Mouse (Mus musculus) cortical plate, adult 2 months (tissue): ENCODE data around the gene Elmo3. TPM values are rescaled to one million over a fixed set of nuclear protein-coding genes. Genes with fewer than 3 reads are reported as not detected.
A peak's percentile ranks its signal among the peaks of the same experiment; 100 is the strongest.

Source experiments
- H3K27ac ChIP-seq: fragments of 200-500 bp; 2 replicates; pipeline ENCODE4 v1.5.1; 2012; ENCODE audit warnings: low read length, control low read depth, inconsistent platforms; ENCODE audit not compliant: insufficient read depth
- H3K4me1 ChIP-seq: fragments of 200-500 bp; 2 replicates; pipeline ENCODE4 v1.6.1; 2011; ENCODE audit warnings: low read length; ENCODE audit not compliant: control insufficient read depth, insufficient read depth
- H3K4me3 ChIP-seq: fragments of 200-500 bp; 2 replicates; pipeline ENCODE4 v1.5.1; 2011; ENCODE audit warnings: mild to moderate bottlenecking, low read length, control low read depth; ENCODE audit not compliant: insufficient read depth
- CTCF ChIP-seq: fragments of 200-500 bp; IDR thresholded peaks from 2 replicates; pipeline ENCODE4 v1.5.1; 2011; ENCODE audit warnings: mild to moderate bottlenecking, control low read depth, low read length; ENCODE audit not compliant: insufficient read depth; ENCODE audit errors: extremely low read depth
- POLR2A ChIP-seq: fragments of 200-500 bp; IDR thresholded peaks from 2 replicates; pipeline ENCODE4 v1.6.1; 2011; ENCODE audit warnings: mild to moderate bottlenecking, low read length, control low read depth; ENCODE audit not compliant: insufficient read depth; ENCODE audit errors: extremely low read depth
- polyA plus RNA-seq: library from polyadenylated mRNA; depleted of rRNA; stranded (reverse); fragments of >200 nt; gene quantifications from 2 replicates; pipeline ENCODE4 v1.2.3, GENCODE M21; 2012

Gene Elmo3
- polyA plus RNA-seq, 1 experiment: 2.9 TPM

DNA sequence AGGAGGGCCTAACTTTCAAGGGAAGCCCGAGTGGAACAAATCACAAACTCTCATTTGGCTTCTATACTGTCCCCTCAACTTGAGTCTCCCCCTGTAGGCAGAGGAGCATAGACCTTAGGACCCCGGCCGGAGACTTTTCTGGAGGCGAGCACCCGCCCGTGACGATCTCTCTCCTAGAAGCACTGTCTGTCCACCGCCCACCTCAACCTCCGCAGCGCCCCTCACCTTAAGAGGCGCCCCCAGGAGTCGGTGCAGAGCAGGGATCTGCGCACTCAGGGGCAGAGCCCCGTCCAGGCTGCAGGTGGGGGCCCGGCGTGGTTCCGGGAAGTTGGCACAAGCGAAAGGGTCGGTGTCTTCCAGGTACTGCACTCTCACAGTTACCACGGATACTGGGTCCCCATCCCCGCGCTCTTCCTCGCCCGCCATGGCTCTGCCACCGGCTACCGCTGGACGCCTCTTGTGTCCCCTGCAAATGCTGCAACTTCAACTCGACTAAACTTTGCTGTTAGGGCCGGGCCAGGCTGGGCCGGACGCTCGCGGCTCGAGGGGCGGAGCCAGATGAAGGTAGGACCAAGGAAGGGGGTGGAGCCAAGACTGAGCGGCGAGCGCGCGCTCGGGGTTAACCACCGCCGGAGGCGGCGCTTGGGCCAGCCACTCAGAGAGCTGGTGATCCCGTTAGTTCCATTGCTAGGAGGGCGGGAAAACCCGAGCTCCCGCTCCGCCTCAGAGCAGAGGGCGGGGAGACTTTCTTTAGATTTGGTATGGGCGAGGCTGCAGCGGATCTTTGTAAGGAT, 42.2 kb downstream of the Elmo3 start, which contains the start of gene Fhod1:
Gene Fhod1 (minus strand): TSS at position 526 of the 794 bp plus-strand sequence.
- TF ChIP-seq POLR2A (0 out of 2 replicates have a peak, but pooled peaks have one; percentile 11), CTCF (no peak)
- Histone ChIP-seq H3K4me1 (no peaks in the 10 kb centered on the region), H3K4me3 (peak within 1 kb of the TSS; percentile 61), H3K27ac (peak within 1 kb of the TSS; percentile 3; the same call in 1 of the 2 replicates)

DNA sequence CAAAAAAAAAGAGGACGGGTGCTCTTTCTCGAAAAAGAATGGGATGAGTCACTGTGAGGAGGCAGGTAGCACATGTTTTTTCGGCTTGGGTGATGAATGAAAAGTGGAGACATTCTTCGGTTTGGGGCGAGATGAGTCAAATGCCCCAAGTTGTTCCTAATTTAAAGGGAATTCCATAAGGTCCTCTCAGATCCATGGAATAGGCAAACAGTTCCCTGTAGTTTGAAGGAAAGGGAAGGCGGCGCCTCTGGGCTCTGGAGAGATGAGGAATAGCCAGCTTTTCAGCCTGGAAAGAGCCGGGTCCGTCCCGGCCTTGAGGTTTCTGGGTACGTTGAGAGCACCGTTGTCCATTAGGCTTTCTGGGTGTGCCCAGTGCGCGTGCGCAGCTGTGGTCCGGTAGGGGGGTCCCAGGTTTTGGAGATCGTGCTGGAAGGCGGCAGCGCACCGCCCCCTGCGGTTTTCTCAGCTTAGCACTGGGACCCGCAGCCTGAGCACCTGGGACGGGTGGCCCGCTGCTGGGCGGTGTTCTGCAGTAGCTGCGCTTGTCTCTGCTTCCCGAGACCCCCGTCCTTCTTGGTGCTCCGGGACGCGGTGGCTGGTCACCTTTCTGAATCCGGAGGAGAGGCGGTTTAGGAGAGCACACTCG, 43.2 kb downstream of the Elmo3 start, which contains the start of gene Slc9a5:
Gene Slc9a5 (plus strand): TSS at position 394 of the 646 bp plus-strand sequence.
- peak within 1 kb of the TSS; percentile 61 for H3K4me3 ChIP-seq
- TF ChIP-seq POLR2A: no peak
- TF ChIP-seq CTCF: no peak
- H3K27ac ChIP-seq: peak within 1 kb of the TSS; percentile 3; the same call in 1 of the 2 replicates
- no peaks in the 10 kb centered on the region for H3K4me1 ChIP-seq

DNA sequence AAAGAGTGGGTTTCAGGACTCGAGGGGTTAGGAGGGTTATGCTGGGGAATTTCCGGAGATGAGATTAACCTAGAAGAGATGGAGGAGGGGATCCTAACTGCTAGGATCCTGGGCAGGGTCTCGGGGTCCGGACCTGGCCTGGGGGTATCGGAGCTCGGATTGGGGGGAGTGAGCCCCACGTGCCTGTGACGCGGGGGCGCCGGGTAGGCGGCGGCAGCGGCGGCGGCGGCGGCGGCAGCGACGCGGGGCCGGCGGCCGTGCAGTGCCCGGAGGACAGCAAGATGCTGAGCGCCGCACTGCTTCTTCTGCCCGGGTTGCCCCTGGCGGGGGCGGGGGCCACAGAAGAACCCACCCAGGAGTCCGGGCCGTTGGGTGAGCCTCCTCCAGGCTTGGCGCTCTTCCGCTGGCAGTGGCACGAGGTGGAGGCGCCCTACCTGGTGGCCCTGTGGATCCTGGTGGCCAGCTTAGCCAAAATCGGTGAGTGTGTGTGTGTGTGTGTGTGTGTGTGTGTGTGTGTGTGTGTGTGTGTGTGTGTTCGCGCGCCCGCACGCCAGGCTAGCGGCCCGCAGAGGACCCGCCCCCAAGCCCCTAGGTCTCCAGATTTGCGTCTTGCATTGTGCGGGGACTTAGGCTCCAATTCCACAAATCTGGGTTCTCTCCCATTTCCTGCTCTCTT, 43.8 kb downstream of the Elmo3 start:
- TF ChIP-seq POLR2A: no peak
- H3K27ac ChIP-seq: peak overlapping the region; percentile 3; the same call in 1 of the 2 replicates
- peak overlapping the region; percentile 61 for H3K4me3 ChIP-seq
- H3K4me1 ChIP-seq: no peaks in the 10 kb centered on the region

DNA sequence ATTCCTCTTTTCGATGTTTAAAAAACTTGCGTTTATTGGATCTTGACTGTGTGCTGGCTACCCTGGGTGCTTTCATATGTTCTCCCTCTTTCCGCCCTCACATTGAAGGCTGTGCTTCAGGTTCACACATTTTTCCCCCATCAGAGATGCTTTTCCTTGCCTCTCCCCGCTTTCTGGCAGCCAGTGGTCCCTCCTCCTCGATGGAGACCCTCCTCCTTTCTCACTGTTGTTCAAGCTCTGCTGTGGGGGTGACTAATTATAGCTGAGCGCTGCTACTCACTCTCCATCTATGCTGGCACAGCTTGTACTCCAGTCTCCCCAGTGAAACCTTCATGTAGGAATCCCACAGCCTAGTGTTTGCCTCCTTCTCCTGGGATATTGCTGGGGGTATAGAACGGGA, 44.8 kb downstream of the Elmo3 start:
- Histone ChIP-seq H3K4me1 (no peaks in the 10 kb centered on the region), H3K4me3 (peak overlapping the region; percentile 61), H3K27ac (no peak overlapping the region)
- TF ChIP-seq POLR2A: no peak
- TF ChIP-seq CTCF: no peak

DNA sequence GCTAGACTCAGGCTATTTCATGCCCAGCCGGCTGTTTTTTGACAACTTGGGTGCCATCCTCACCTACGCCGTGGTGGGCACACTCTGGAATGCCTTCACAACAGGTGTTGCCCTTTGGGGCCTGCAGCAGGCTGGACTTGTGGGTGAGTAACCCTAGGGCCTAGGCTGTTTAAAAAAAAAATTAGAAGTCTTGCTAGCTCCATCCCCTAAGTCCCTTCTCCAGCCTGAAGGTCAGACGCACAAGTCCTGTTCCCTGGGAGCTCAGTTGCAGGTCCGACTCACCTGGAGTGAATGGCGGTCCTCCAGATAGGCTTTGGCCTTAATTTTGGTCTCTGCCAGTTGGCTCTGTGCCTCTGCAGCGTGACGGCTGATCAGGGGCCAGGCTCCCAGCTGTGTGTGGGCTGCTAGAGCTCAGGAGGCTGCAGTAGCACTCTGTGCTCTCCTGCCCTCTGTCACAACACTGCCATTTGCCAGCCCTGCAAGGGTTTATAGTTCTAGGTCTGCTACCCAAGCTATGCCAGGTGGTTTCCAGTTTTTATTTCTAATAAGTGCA, 48.3 kb downstream of the Elmo3 start:
- no peak overlapping the region for H3K4me3 ChIP-seq
- no peak for TF ChIP-seq CTCF
- no peak for TF ChIP-seq POLR2A
- no peak overlapping the region for H3K27ac ChIP-seq
- H3K4me1 ChIP-seq: no peaks in the 10 kb centered on the region

DNA sequence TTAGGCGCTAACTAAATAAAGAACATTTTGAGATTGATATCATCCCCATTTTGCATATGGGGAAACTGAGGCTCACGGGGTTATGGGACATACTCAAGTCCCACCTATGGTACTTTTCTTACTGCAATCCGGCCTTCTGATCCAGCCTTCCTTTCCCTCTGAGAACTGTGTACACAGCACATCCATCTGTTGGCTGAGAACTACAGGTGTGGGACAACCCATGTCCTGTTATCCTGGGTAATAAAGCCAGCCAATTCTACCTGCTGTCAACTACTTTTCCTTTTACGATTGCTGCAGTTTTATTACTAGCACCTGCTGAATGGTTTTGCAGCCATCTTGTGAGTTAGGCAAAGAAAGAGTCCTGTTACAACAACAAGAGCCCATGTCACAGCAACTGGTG, 49.1 kb downstream of the Elmo3 start:
- Histone ChIP-seq H3K4me1 (no peaks in the 10 kb centered on the region), H3K27ac (no peak overlapping the region), H3K4me3 (no peak overlapping the region)
- no peak for TF ChIP-seq CTCF
- no peak for TF ChIP-seq POLR2A

DNA sequence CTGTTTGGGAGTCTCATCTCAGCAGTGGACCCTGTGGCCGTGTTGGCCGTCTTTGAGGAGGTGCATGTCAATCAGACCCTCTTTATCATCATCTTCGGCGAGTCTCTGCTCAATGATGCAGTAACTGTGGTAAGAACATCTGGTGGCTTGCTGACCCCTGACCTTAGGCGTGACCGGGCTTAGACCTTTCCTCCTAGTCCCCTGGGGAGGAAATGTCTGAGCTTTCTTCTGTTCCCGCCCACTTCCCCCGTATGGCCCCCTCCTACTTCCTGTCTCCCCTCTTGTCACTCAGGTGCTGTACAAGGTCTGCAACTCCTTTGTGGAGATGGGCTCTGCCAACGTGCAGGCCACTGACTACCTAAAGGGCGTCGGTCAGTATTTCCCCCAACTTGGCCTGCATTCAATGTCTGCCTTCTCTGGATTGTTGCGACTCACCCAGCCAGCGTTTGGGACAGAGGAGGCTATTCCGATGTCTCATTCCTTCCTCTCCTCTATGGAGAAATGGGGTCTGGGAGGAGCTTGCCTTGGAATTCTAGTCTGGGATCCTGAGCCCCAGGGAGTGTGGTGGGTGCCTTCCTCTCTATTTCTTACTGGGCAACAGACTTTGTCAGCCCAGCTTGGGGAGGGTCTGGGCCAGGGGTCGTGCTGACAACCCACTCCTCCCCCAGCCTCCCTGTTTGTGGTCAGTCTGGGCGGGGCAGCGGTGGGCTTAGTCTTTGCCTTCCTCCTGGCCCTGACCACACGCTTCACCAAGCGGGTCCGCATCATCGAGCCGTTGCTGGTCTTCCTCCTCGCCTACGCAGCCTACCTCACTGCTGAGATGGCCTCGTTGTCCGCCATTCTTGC, 50.0 kb downstream of the Elmo3 start:
- no peaks in the 10 kb centered on the region for H3K4me1 ChIP-seq
- TF ChIP-seq CTCF (no peak), POLR2A (no peak)
- H3K4me3 ChIP-seq: no peak overlapping the region
- H3K27ac ChIP-seq: no peak overlapping the region

DNA sequence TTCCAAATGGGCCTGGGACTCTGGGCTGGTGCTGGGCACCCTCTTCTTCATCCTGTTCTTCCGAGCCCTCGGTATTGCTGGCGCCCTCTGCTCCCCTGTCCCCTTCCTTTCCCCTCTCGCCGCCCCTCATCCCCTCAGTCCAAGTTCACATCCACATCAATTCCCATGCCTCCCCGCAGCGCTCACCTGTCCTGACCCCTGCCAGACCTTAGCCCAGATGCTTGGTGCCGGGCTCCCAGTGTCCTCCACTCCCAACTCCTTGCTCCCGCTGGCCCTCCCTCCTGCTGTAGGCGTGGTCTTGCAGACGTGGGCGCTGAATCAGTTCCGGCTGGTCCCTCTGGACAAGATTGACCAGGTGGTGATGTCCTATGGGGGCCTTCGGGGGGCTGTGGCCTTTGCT, 51.3 kb downstream of the Elmo3 start:
- no peak overlapping the region for H3K27ac ChIP-seq
- H3K4me3 ChIP-seq: no peak overlapping the region
- TF ChIP-seq POLR2A (no peak), CTCF (no peak)
- H3K4me1 ChIP-seq: no peaks in the 10 kb centered on the region

DNA sequence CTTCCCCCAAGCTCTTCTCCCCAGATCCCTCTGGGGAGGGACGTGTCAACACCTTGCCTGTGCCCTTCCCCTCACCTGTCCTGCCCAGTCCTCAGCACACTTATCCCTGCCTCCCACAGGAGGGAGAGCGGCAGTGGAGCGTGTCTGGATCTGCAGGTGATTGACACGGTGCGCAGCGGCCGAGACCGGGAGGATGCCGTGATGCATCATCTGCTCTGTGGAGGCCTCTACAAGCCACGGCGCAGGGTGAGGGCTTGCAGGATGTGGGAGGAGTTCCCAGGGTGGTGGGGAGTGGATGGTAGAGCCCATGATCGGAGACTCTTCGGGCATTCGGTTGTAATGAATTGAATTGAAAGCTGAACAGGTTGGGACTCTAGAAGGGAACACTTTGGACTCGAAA, 53.8 kb downstream of the Elmo3 start:
- TF ChIP-seq POLR2A (no peak), CTCF (no peak)
- Histone ChIP-seq H3K27ac (no peak overlapping the region), H3K4me1 (no peaks in the 10 kb centered on the region), H3K4me3 (no peak overlapping the region)
